Comparison of ENCODE assay signal across 8 mouse cellular contexts in genomic region chr8:84039050-84039449, GRCm38 (mm10). TPM values are rescaled to one million over a fixed set of nuclear protein-coding genes. Genes with fewer than 3 reads are reported as not detected.
A peak's percentile ranks its signal among the peaks of the same experiment; 100 is the strongest.
DNase-seq lines count a peak whose midpoint lies in the region; ATAC-seq lines count a peak whose summit lies in the region.

No protein-coding gene starts in this region.

- no peaks in the 10 kb centered on the region for H3K9me3 ChIP-seq in forebrain, embryonic 10.5 days
- H3K9me3 ChIP-seq in forebrain, embryonic 12.5 days = no peaks in the 10 kb centered on the region
- H3K9me3 ChIP-seq in embryonic facial prominence, embryonic 11.5 days (replicated peaks; ENCODE audit: control insufficient read depth, low read length) = no peaks in the 10 kb centered on the region
- H3K9me3 ChIP-seq in midbrain, embryonic 16.5 days (replicated peaks; ENCODE audit: control insufficient read depth, low read length, poor library complexity, severe bottlenecking) = no peaks in the 10 kb centered on the region

- no peak overlapping the region for H3K4me3 ChIP-seq in forebrain, embryonic 10.5 days
- no peak overlapping the region for H3K4me3 ChIP-seq in forebrain, embryonic 12.5 days (replicated peaks)
- H3K4me3 ChIP-seq in embryonic facial prominence, embryonic 11.5 days (ENCODE audit: low read depth, low read length) = no peak overlapping the region
- H3K4me3 ChIP-seq in midbrain, embryonic 16.5 days (ENCODE audit: low read depth, low read length) = no peak overlapping the region

- DNase-seq in forebrain, embryonic 10.5 days (ENCODE audit: extremely low spot score, low spot score) = peak; percentile 80
- peak; percentile 66 for DNase-seq in adrenal gland, postnatal 25 days
- DNase-seq in embryonic facial prominence, embryonic 11.5 days (ENCODE audit: low spot score) = peak; percentile 93
- peak; percentile 80 for DNase-seq in heart, postnatal 36 days
- DNase-seq in left cerebral cortex, postnatal 14 days (ENCODE audit: low spot score in 2 of 2) = peak; percentile 61 to 83
- DNase-seq in spleen, postnatal 14 days (ENCODE audit: low spot score in 2 of 2) = peak; percentile 49 to 70

- WGBS in forebrain, embryonic 10.5 days = 15% methylated on average over 5 of the region's 5 CpGs
- WGBS in forebrain, embryonic 12.5 days = 9% methylated on average over 5 of the region's 5 CpGs
- 10% methylated on average over 5 of the region's 5 CpGs for WGBS in embryonic facial prominence, embryonic 11.5 days
- WGBS in midbrain, embryonic 16.5 days = 14% methylated on average over 5 of the region's 5 CpGs

- peaks cover 79% of the 10 kb centered on the region for H3K27me3 ChIP-seq in forebrain, embryonic 10.5 days (ENCODE audit: poor library complexity, severe bottlenecking)
- H3K27me3 ChIP-seq in forebrain, embryonic 12.5 days = peaks cover 79% of the 10 kb centered on the region
- peaks cover 30% of the 10 kb centered on the region for H3K27me3 ChIP-seq in embryonic facial prominence, embryonic 11.5 days (ENCODE audit: control insufficient read depth, insufficient read depth, low read length)
- peaks cover 31% of the 10 kb centered on the region for H3K27me3 ChIP-seq in midbrain, embryonic 16.5 days (ENCODE audit: control insufficient read depth, insufficient read depth, low read depth, low read length)

- no peaks in the 10 kb centered on the region for H3K36me3 ChIP-seq in forebrain, embryonic 10.5 days (replicated peaks)
- no peaks in the 10 kb centered on the region for H3K36me3 ChIP-seq in forebrain, embryonic 12.5 days (replicated peaks)
- H3K36me3 ChIP-seq in embryonic facial prominence, embryonic 11.5 days (replicated peaks; ENCODE audit: control insufficient read depth, insufficient read depth, low read depth, low read length) = no peaks in the 10 kb centered on the region
- no peaks in the 10 kb centered on the region for H3K36me3 ChIP-seq in midbrain, embryonic 16.5 days (ENCODE audit: control insufficient read depth, insufficient read depth, low read length)

- no peak for ATAC-seq in forebrain, embryonic 12.5 days (ENCODE audit: low FRiP score)
- ATAC-seq in embryonic facial prominence, embryonic 11.5 days (replicated peaks; ENCODE audit: insufficient number of reproducible peaks, low FRiP score, low TSS enrichment, low read depth) = 0 out of 2 replicates have a peak, but pooled peaks have one; percentile 27
- ATAC-seq in midbrain, embryonic 16.5 days = 0 out of 2 replicates have a peak, but pooled peaks have one; percentile 30

- intact Hi-C loops in heart, postnatal 36 days (cut with DNase I) = loop anchor here (1.0 to 2.0 kb wide), 2 partner anchors 144 to 246 kb away; no protein-coding TSS in a partner anchor
- intact Hi-C loops in left cerebral cortex, postnatal 14 days (cut with DNase I) = loop anchor here (10.0 kb wide), 1 partner anchor 316 kb away; no protein-coding TSS in a partner anchor

- no peak overlapping the region for H3K4me2 ChIP-seq in forebrain, embryonic 12.5 days
- H3K4me2 ChIP-seq in embryonic facial prominence, embryonic 11.5 days (ENCODE audit: low read depth, low read length) = no peak overlapping the region
- no peak overlapping the region for H3K4me2 ChIP-seq in midbrain, embryonic 16.5 days (ENCODE audit: low read length)

- H3K4me1 ChIP-seq in forebrain, embryonic 10.5 days = peaks cover 21% of the 10 kb centered on the region
- peaks cover 15% of the 10 kb centered on the region for H3K4me1 ChIP-seq in forebrain, embryonic 12.5 days
- no peaks in the 10 kb centered on the region for H3K4me1 ChIP-seq in embryonic facial prominence, embryonic 11.5 days (ENCODE audit: control insufficient read depth, insufficient read depth, low read length)
- peaks cover 4% of the 10 kb centered on the region; the same call in 1 of the 2 replicates for H3K4me1 ChIP-seq in midbrain, embryonic 16.5 days (ENCODE audit: control insufficient read depth, insufficient read depth, low read length)

- H3K27ac ChIP-seq in forebrain, embryonic 10.5 days = no peak overlapping the region
- H3K27ac ChIP-seq in forebrain, embryonic 12.5 days = no peak overlapping the region
- no peak overlapping the region for H3K27ac ChIP-seq in embryonic facial prominence, embryonic 11.5 days (replicated peaks; ENCODE audit: low read depth, low read length)
- no peak overlapping the region for H3K27ac ChIP-seq in midbrain, embryonic 16.5 days (ENCODE audit: low read length)

- H3K9ac ChIP-seq in forebrain, embryonic 12.5 days = no peak overlapping the region
- H3K9ac ChIP-seq in embryonic facial prominence, embryonic 11.5 days (replicated peaks; ENCODE audit: low read length) = no peak overlapping the region
- no peak overlapping the region for H3K9ac ChIP-seq in midbrain, embryonic 16.5 days (ENCODE audit: low read depth, low read length)

RNA-seq across cellular contexts. Expression of gene Il27ra, which starts 3.3 kb away (rescaled TPM):
- polyA plus RNA-seq in forebrain, embryonic 10.5 days (2016; fragmentation: Nextera tagmentation; extraction: Ambion mirVana) = 0.12 and 0.30 TPM in 2 replicates
- 0.09 and 0.24 TPM in 2 replicates for polyA plus RNA-seq in forebrain, embryonic 12.5 days (2016; fragmentation: Nextera tagmentation; extraction: Ambion mirVana)
- 2.5 and 3.6 TPM in 2 replicates for total RNA-seq in adrenal gland, postnatal 25 days (2021)
- 0.31 and 0.38 TPM in 2 replicates for polyA plus RNA-seq in embryonic facial prominence, embryonic 11.5 days (2014; fragmentation: Nextera tagmentation; extraction: Ambion mirVana)
- 1 to 10 TPM; 3.0 to 3.1 TPM for total RNA-seq in heart, postnatal 36 days (2021)
- 1 to 10 TPM in 1 of 2 experiments, under 1 TPM in 1; 0.63 to 1.4 TPM for total RNA-seq in left cerebral cortex, postnatal 14 days (2021)
- polyA plus RNA-seq in midbrain, embryonic 16.5 days (2015; fragmentation: Nextera tagmentation; extraction: Ambion mirVana) = 0.26 and 0.47 TPM in 2 replicates

RNA-seq across cellular contexts. Expression of gene Rln3, which starts 5.8 kb away (rescaled TPM):
- polyA plus RNA-seq in forebrain, embryonic 10.5 days (2016; fragmentation: Nextera tagmentation; extraction: Ambion mirVana) = not detected in 2 replicates
- polyA plus RNA-seq in forebrain, embryonic 12.5 days (2016; fragmentation: Nextera tagmentation; extraction: Ambion mirVana) = not detected in 2 replicates
- not detected in 2 replicates for total RNA-seq in adrenal gland, postnatal 25 days (2021)
- polyA plus RNA-seq in embryonic facial prominence, embryonic 11.5 days (2014; fragmentation: Nextera tagmentation; extraction: Ambion mirVana) = not detected in 2 replicates
- total RNA-seq in heart, postnatal 36 days (2021) = not detected
- total RNA-seq in left cerebral cortex, postnatal 14 days (2021) = not detected
- 0.72 and 1.9 TPM in 2 replicates for polyA plus RNA-seq in midbrain, embryonic 16.5 days (2015; fragmentation: Nextera tagmentation; extraction: Ambion mirVana)

RNA-seq across cellular contexts. Expression of gene Palm3, which starts 17.8 kb away (rescaled TPM):
- polyA plus RNA-seq in forebrain, embryonic 10.5 days (2016; fragmentation: Nextera tagmentation; extraction: Ambion mirVana) = 7.8 and 8.2 TPM in 2 replicates
- polyA plus RNA-seq in forebrain, embryonic 12.5 days (2016; fragmentation: Nextera tagmentation; extraction: Ambion mirVana) = 3.3 and 4.1 TPM in 2 replicates
- total RNA-seq in adrenal gland, postnatal 25 days (2021) = 0.76 and 1.4 TPM in 2 replicates
- polyA plus RNA-seq in embryonic facial prominence, embryonic 11.5 days (2014; fragmentation: Nextera tagmentation; extraction: Ambion mirVana) = 1.5 and 3.0 TPM in 2 replicates
- total RNA-seq in heart, postnatal 36 days (2021) = under 1 TPM; 0.11 to 0.87 TPM
- 1 to 10 TPM; 3.5 to 3.8 TPM for total RNA-seq in left cerebral cortex, postnatal 14 days (2021)
- polyA plus RNA-seq in midbrain, embryonic 16.5 days (2015; fragmentation: Nextera tagmentation; extraction: Ambion mirVana) = 2.8 and 4.7 TPM in 2 replicates

RNA-seq across cellular contexts. Expression of gene Gm10643, which starts 25.9 kb away (rescaled TPM):
- 1.0 and 1.5 TPM in 2 replicates for polyA plus RNA-seq in forebrain, embryonic 10.5 days (2016; fragmentation: Nextera tagmentation; extraction: Ambion mirVana)
- polyA plus RNA-seq in forebrain, embryonic 12.5 days (2016; fragmentation: Nextera tagmentation; extraction: Ambion mirVana) = 2.2 and 2.4 TPM in 2 replicates
- 2.8 and 3.5 TPM in 2 replicates for total RNA-seq in adrenal gland, postnatal 25 days (2021)
- polyA plus RNA-seq in embryonic facial prominence, embryonic 11.5 days (2014; fragmentation: Nextera tagmentation; extraction: Ambion mirVana) = 1.2 and 2.0 TPM in 2 replicates
- total RNA-seq in heart, postnatal 36 days (2021) = 1 to 10 TPM; 4.1 to 4.5 TPM
- 1 to 10 TPM; 3.9 to 4.0 TPM for total RNA-seq in left cerebral cortex, postnatal 14 days (2021)
- polyA plus RNA-seq in midbrain, embryonic 16.5 days (2015; fragmentation: Nextera tagmentation; extraction: Ambion mirVana) = 1.2 and 1.5 TPM in 2 replicates

RNA-seq across cellular contexts. Expression of gene 2210011C24Rik, which starts 27.1 kb away (rescaled TPM):
- polyA plus RNA-seq in forebrain, embryonic 10.5 days (2016; fragmentation: Nextera tagmentation; extraction: Ambion mirVana) = 0.42 and 0.79 TPM in 2 replicates
- polyA plus RNA-seq in forebrain, embryonic 12.5 days (2016; fragmentation: Nextera tagmentation; extraction: Ambion mirVana) = not detected in 2 replicates
- total RNA-seq in adrenal gland, postnatal 25 days (2021) = not detected in 2 replicates
- not detected in 2 replicates for polyA plus RNA-seq in embryonic facial prominence, embryonic 11.5 days (2014; fragmentation: Nextera tagmentation; extraction: Ambion mirVana)
- total RNA-seq in heart, postnatal 36 days (2021) = 1 to 10 TPM; 2.6 to 3.4 TPM
- total RNA-seq in left cerebral cortex, postnatal 14 days (2021) = 1 to 10 TPM; 1.4 to 2.1 TPM
- 0.28 and 0.30 TPM in 2 replicates for polyA plus RNA-seq in midbrain, embryonic 16.5 days (2015; fragmentation: Nextera tagmentation; extraction: Ambion mirVana)
